Mouse (Mus musculus): ENCODE results near the gene Olfr1135. TPM values are rescaled to one million over a fixed set of nuclear protein-coding genes. Genes with fewer than 3 reads are reported as not detected.

The Olfr1135 gene
- polyA plus RNA-seq (2014; fragmentation: Nextera tagmentation; extraction: Ambion mirVana), result not detected in 2 replicates

- no peak within 1 kb of the TSS for H3K4me2 ChIP-seq (ENCODE audit: low read length)
- no peaks in the 10 kb centered on the region for H3K9me3 ChIP-seq (ENCODE audit: control insufficient read depth, low read length)
- ATAC-seq (replicated peaks; ENCODE audit: low FRiP score, low TSS enrichment, low read depth) (no peak), DNase-seq (ENCODE audit: low spot score) (no peak)
- H3K36me3 ChIP-seq (ENCODE audit: control insufficient read depth, insufficient read depth, low read length), result no peaks in the 10 kb centered on the region
- H3K27ac ChIP-seq (ENCODE audit: low read depth), result no peak within 1 kb of the TSS
- no peak within 1 kb of the TSS for H3K4me3 ChIP-seq (ENCODE audit: low read depth, low read length)
- H3K9ac ChIP-seq (ENCODE audit: low read length), result no peak within 1 kb of the TSS
- H3K27me3 ChIP-seq (replicated peaks; ENCODE audit: control insufficient read depth, insufficient read depth, low read length), result no peaks in the 10 kb centered on the region
- no peaks in the 10 kb centered on the region for H3K4me1 ChIP-seq (replicated peaks; ENCODE audit: control insufficient read depth, insufficient read depth, low read length)
- 16% methylated on average over 1 of the region's 1 CpGs for WGBS
Observed at GRCm38 (mm10) chr2:87673564-87673963, at the start of gene Olfr1135. Gene Olfr1135 (minus strand): TSS chr2:87673664.

GRCm38 (mm10) chr2:87713079-87713478, 39.6 kb upstream of the Olfr1135 start, which contains the start of gene Olfr1137:
Gene Olfr1137 (minus strand): TSS chr2:87713179.
- no peak within 1 kb of the TSS for H3K4me2 ChIP-seq (ENCODE audit: low read length)
- no peaks in the 10 kb centered on the region for H3K4me1 ChIP-seq (replicated peaks; ENCODE audit: control insufficient read depth, insufficient read depth, low read length)
- no peak within 1 kb of the TSS for H3K27ac ChIP-seq (ENCODE audit: low read depth)
- H3K36me3 ChIP-seq (ENCODE audit: control insufficient read depth, insufficient read depth, low read length), result no peaks in the 10 kb centered on the region
- H3K9ac ChIP-seq (ENCODE audit: low read length), result no peak within 1 kb of the TSS
- no peaks in the 10 kb centered on the region for H3K27me3 ChIP-seq (replicated peaks; ENCODE audit: control insufficient read depth, insufficient read depth, low read length)
- no peak within 1 kb of the TSS for H3K4me3 ChIP-seq (ENCODE audit: low read depth, low read length)
- no peaks in the 10 kb centered on the region for H3K9me3 ChIP-seq (ENCODE audit: control insufficient read depth, low read length)
- DNase-seq (ENCODE audit: low spot score), result no peak
- no peak for ATAC-seq (replicated peaks; ENCODE audit: low FRiP score, low TSS enrichment, low read depth)

GRCm38 (mm10) chr2:87693847-87694246, 20.4 kb upstream of the Olfr1135 start, which contains the start of gene Olfr1136:
Gene Olfr1136 (minus strand): TSS chr2:87693947.
- no peaks in the 10 kb centered on the region for H3K36me3 ChIP-seq (ENCODE audit: control insufficient read depth, insufficient read depth, low read length)
- ATAC-seq (replicated peaks; ENCODE audit: low FRiP score, low TSS enrichment, low read depth), result no peak
- H3K4me1 ChIP-seq (replicated peaks; ENCODE audit: control insufficient read depth, insufficient read depth, low read length), result no peaks in the 10 kb centered on the region
- DNase-seq (ENCODE audit: low spot score), result no peak
- H3K4me2 ChIP-seq (ENCODE audit: low read length), result no peak within 1 kb of the TSS
- no peak within 1 kb of the TSS for H3K27ac ChIP-seq (ENCODE audit: low read depth)
- H3K27me3 ChIP-seq (replicated peaks; ENCODE audit: control insufficient read depth, insufficient read depth, low read length), result no peaks in the 10 kb centered on the region
- H3K9me3 ChIP-seq (ENCODE audit: control insufficient read depth, low read length), result no peaks in the 10 kb centered on the region
- H3K4me3 ChIP-seq (ENCODE audit: low read depth, low read length), result no peak within 1 kb of the TSS
- no peak within 1 kb of the TSS for H3K9ac ChIP-seq (ENCODE audit: low read length)

GRCm38 (mm10) chr2:87658360-87658759, 15.1 kb downstream of the Olfr1135 start, which contains the start of gene Olfr1134:
Gene Olfr1134 (minus strand): TSS chr2:87658460.
- WGBS, result 89% methylated on average over 2 of the region's 2 CpGs

GRCm38 (mm10) chr2:87647274-87647673, 26.2 kb downstream of the Olfr1135 start, which contains the start of gene Olfr1133:
Gene Olfr1133 (minus strand): TSS chr2:87647374.
- H3K27ac ChIP-seq (ENCODE audit: low read depth), result no peak within 1 kb of the TSS
- H3K4me2 ChIP-seq (ENCODE audit: low read length), result no peak within 1 kb of the TSS
- no peaks in the 10 kb centered on the region for H3K9me3 ChIP-seq (ENCODE audit: control insufficient read depth, low read length)
- no peak within 1 kb of the TSS for H3K9ac ChIP-seq (ENCODE audit: low read length)
- no peaks in the 10 kb centered on the region for H3K27me3 ChIP-seq (replicated peaks; ENCODE audit: control insufficient read depth, insufficient read depth, low read length)
- DNase-seq (ENCODE audit: low spot score) (no peak), ATAC-seq (replicated peaks; ENCODE audit: low FRiP score, low TSS enrichment, low read depth) (no peak)
- no peak within 1 kb of the TSS for H3K4me3 ChIP-seq (ENCODE audit: low read depth, low read length)
- H3K36me3 ChIP-seq (ENCODE audit: control insufficient read depth, insufficient read depth, low read length), result no peaks in the 10 kb centered on the region
- no peaks in the 10 kb centered on the region for H3K4me1 ChIP-seq (replicated peaks; ENCODE audit: control insufficient read depth, insufficient read depth, low read length)

More at GRCm38 (mm10) chr2:87658360-87658759, 15.1 kb downstream of the Olfr1135 start, which contains the start of gene Olfr1134:
- no peak within 1 kb of the TSS for H3K4me3 ChIP-seq (ENCODE audit: low read depth, low read length)
- no peaks in the 10 kb centered on the region for H3K36me3 ChIP-seq (ENCODE audit: control insufficient read depth, insufficient read depth, low read length)
- no peaks in the 10 kb centered on the region for H3K27me3 ChIP-seq (replicated peaks; ENCODE audit: control insufficient read depth, insufficient read depth, low read length)
- H3K9me3 ChIP-seq (ENCODE audit: control insufficient read depth, low read length), result no peaks in the 10 kb centered on the region
- DNase-seq (ENCODE audit: low spot score) (no peak), ATAC-seq (replicated peaks; ENCODE audit: low FRiP score, low TSS enrichment, low read depth) (no peak)
- no peaks in the 10 kb centered on the region for H3K4me1 ChIP-seq (replicated peaks; ENCODE audit: control insufficient read depth, insufficient read depth, low read length)
- H3K9ac ChIP-seq (ENCODE audit: low read length), result no peak within 1 kb of the TSS
- H3K4me2 ChIP-seq (ENCODE audit: low read length), result no peak within 1 kb of the TSS
- H3K27ac ChIP-seq (ENCODE audit: low read depth), result no peak within 1 kb of the TSS

GRCm38 (mm10) chr2:87642441-87642840, 31.0 kb downstream of the Olfr1135 start:
- Histone ChIP-seq H3K36me3 (ENCODE audit: control insufficient read depth, insufficient read depth, low read length) (no peaks in the 10 kb centered on the region), H3K27ac (ENCODE audit: low read depth) (no peak overlapping the region), H3K27me3 (replicated peaks; ENCODE audit: control insufficient read depth, insufficient read depth, low read length) (no peaks in the 10 kb centered on the region), H3K9ac (ENCODE audit: low read length) (no peak overlapping the region), H3K4me1 (replicated peaks; ENCODE audit: control insufficient read depth, insufficient read depth, low read length) (no peaks in the 10 kb centered on the region), H3K4me2 (ENCODE audit: low read length) (no peak overlapping the region), H3K4me3 (ENCODE audit: low read depth, low read length) (no peak overlapping the region), H3K9me3 (ENCODE audit: control insufficient read depth, low read length) (no peaks in the 10 kb centered on the region)
- no peak for DNase-seq (ENCODE audit: low spot score)
- ATAC-seq (replicated peaks; ENCODE audit: low FRiP score, low TSS enrichment, low read depth), result no peak

GRCm38 (mm10) chr2:87637435-87637834, 36.0 kb downstream of the Olfr1135 start, which contains the start of gene Olfr1132:
Gene Olfr1132 (minus strand): TSS chr2:87637535.
- no peak within 1 kb of the TSS for H3K9ac ChIP-seq (ENCODE audit: low read length)
- no peak within 1 kb of the TSS for H3K4me3 ChIP-seq (ENCODE audit: low read depth, low read length)
- no peak for DNase-seq (ENCODE audit: low spot score)
- ATAC-seq (replicated peaks; ENCODE audit: low FRiP score, low TSS enrichment, low read depth), result no peak
- H3K36me3 ChIP-seq (ENCODE audit: control insufficient read depth, insufficient read depth, low read length), result no peaks in the 10 kb centered on the region
- H3K4me2 ChIP-seq (ENCODE audit: low read length), result no peak within 1 kb of the TSS
- H3K9me3 ChIP-seq (ENCODE audit: control insufficient read depth, low read length), result no peaks in the 10 kb centered on the region
- H3K4me1 ChIP-seq (replicated peaks; ENCODE audit: control insufficient read depth, insufficient read depth, low read length), result no peaks in the 10 kb centered on the region
- no peak within 1 kb of the TSS for H3K27ac ChIP-seq (ENCODE audit: low read depth)
- H3K27me3 ChIP-seq (replicated peaks; ENCODE audit: control insufficient read depth, insufficient read depth, low read length), result no peaks in the 10 kb centered on the region

- WGBS, result 73% methylated on average over 3 of the region's 3 CpGs
- DNase-seq (ENCODE audit: low spot score), result no peak
Observed at GRCm38 (mm10) chr2:87626804-87627203, 46.7 kb downstream of the Olfr1135 start, which contains the start of gene Olfr1131. Gene Olfr1131 (plus strand): TSS chr2:87627104.

More at GRCm38 (mm10) chr2:87626804-87627203, 46.7 kb downstream of the Olfr1135 start, which contains the start of gene Olfr1131:
- Histone ChIP-seq H3K36me3 (ENCODE audit: control insufficient read depth, insufficient read depth, low read length) (no peaks in the 10 kb centered on the region), H3K4me3 (ENCODE audit: low read depth, low read length) (no peak within 1 kb of the TSS), H3K4me2 (ENCODE audit: low read length) (no peak within 1 kb of the TSS), H3K9me3 (ENCODE audit: control insufficient read depth, low read length) (no peaks in the 10 kb centered on the region), H3K27me3 (replicated peaks; ENCODE audit: control insufficient read depth, insufficient read depth, low read length) (no peaks in the 10 kb centered on the region), H3K9ac (ENCODE audit: low read length) (no peak within 1 kb of the TSS), H3K4me1 (replicated peaks; ENCODE audit: control insufficient read depth, insufficient read depth, low read length) (no peaks in the 10 kb centered on the region), H3K27ac (ENCODE audit: low read depth) (no peak within 1 kb of the TSS)
- ATAC-seq (replicated peaks; ENCODE audit: low FRiP score, low TSS enrichment, low read depth), result no peak

Measured in intestine, embryonic 14.5 days (tissue).